12 mouse cellular contexts compared by ENCODE assay signal in genomic region chr6:71607756-71608155, GRCm38 (mm10).
"Had no signal": no experiment of that assay in that cellular context is flagged by ENCODE, and none has a peak within 500 bp of the region (broad histone marks: within the 10 kb centered on the region; RNA-seq: fewer than 3 reads in every experiment).

No protein-coding gene starts in this region.

- DNase-seq: kidney, adult 9 months; kidney, postnatal 36 days; left cerebral cortex, postnatal 4 days; lung, adult 18-20 months; retina, postnatal 1 day; right cerebral cortex, postnatal 14 days; thymus, postnatal 4 days had no signal

- H3K27ac ChIP-seq: kidney, postnatal 0 days; limb, embryonic 13.5 days; liver, embryonic 14.5 days; midbrain, embryonic 12.5 days; neural tube, embryonic 13.5 days had no signal

- H3K4me3 ChIP-seq: limb, embryonic 13.5 days; midbrain, embryonic 12.5 days; neural tube, embryonic 13.5 days had no signal
